Mouse (Mus musculus) ovary, postnatal 36 days (tissue): ENCODE results near the gene Clec18a.
"Not testable (repeated sequence)": the region's sequence is repeated elsewhere in the genome, so short reads cannot be mapped to it uniquely, and the experiment has no call there.

Source experiments
- DNase-seq: peaks from one replicate; pipeline ENCODE4 v3.0.0; 2022; ENCODE audit warnings: low spot score, mixed read lengths

Gene Clec18a

DNA sequence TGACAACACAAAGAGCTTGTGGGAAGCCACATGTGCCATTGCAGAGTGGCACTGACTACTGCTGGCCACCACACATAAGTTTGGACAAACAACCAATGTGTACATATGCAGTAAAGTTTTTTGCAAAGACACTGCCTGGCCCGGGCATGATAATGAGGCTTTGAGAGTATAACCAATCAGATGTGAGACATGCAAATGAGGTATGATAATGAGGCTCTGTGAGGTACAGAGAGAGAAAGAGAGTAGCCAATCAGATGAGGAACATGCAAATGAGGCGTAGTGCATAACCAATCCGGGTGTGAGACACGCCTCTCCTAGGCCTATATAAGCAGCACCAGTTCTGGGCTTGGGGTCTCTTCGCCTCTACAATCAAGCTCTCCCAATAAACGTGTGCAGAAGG, at the start of gene Clec18a:
Gene Clec18a, minus strand, starts transcription at position 101 of the 400 bp plus-strand sequence.
- DNase-seq: not testable (repeated sequence)

DNA sequence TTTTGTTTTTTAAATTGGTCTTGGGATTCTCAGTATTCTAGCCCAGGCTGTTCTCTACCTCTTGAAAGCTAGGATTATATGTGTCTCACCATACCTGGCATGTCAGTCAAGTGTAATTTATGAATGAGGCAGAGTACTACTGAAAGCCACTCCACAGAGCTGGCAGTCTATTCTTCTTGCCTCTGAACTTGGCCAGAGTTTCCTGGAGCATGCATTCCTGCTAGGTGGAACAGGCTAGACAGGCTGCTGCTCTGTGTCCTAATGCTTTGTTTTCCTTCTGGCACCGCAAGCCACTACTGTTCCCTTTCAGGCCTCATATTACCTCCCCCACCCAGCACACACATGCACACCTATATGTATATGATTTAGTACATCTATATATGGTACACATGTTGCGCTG, 38.5 kb upstream of the Clec18a start:
- DNase-seq: no peak

DNA sequence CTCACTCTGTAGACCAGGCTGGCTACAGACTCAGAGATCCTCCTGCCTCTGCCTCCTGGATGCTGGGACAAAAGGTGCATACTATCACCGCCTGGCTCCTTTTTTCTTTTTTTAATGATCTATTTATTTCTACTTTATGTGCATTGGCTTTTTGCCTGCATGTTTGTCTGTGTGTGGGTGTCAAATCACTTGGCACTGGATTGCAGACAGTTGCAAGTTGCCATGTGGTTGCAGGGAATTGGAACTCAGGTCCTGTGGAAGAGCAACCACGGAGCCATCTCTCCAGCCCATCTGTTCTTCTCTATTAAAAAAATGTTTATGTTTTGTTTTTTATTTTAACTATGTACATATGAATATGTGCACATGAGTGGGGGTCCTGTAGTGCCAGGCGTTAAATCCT, 27.3 kb upstream of the Clec18a start:
- no peak for DNase-seq

DNA sequence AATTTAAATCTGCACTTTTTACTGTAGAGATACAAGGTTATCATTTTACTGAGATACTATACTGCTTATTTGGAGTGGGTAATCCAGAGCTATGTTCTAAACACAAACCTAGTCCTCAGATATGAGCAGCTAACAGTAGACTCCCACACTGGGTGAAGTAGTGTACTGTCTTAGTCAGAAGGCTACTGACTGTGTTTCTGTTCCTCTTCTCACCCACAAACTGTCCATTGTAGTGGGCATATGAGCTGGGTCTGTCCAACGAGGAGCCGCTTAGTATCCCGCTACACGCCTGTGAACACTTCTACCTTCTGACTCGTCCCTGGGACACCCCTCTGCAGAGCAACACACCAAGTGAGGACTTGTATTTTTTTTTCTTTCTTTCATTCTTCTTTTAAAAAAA, 22.7 kb upstream of the Clec18a start:
- no peak for DNase-seq

DNA sequence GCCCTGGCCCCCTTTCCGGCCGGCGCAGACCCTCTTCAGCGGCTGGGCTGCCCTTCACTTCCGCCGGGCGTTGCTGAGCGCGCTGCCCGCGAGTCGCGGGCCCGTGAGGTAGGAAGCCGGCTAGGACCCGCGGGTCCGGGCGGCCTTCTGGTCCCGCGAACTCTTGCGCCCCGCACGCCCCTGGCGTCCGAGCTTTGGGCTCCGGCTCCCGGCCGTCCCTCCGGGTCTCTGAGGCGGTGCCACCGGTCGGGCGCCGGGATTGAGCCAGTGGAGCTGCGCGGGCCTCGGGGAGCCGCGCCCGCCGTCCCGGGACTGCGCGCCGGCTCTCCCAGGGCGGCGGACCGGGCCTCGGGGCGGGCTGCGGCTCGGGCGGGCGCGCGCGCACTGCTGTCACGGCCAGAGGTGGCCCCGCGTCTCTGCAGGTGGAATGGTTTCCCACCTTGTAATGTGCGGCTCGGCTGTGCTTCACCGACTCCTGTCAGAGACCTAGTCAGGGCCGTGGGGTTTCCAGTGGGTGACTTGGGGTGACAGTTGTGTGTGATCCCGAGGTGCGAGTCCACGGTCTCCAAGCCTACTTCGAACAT, 2.6 kb upstream of the Clec18a start:
- not testable (repeated sequence) for DNase-seq

DNA sequence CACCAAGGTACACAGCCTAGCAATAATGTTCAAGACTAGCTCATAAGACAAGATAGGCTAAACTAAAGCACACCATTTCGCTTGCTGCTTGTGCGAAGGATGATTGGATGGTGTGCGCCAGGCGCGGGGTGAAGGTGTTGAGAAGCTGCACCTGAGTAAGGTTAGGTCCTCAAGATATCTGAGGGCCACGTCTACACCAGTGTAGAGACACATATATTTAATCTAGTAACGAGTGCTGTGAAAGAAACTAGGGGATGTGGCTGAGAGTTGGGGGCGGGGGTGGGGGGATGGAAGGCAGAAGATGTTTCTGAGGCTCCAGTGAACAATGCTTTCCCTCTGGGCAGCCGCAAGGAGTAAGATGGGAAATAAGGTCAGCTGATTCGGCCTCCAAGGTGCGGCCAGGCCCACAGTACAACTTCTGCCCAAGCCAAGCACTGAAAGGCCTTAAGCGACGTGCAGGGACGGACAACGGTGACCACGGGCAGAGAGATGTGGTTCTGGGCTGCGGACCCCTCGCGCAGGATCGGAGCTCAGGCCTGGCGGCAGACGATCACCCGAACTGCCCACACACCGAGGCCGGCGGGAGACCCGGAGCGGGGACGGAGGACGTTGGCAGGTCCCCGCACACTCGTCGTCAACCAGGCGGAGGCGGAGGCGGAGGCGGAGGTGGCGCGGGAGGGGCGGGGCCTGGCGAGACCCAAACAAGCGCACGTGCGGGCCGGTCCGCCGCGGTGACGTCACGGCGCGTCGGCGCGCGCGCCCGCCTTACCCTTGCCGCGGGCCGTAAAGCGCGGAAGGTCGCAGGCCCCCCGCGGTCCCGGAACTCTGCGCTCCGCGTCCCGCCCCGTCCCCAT, 1.9 kb upstream of the Clec18a start, which contains the start of gene Pdpr:
Gene Pdpr, plus strand, starts transcription at position 766 of the 854 bp plus-strand sequence.
- peak; percentile 93 for DNase-seq

DNA sequence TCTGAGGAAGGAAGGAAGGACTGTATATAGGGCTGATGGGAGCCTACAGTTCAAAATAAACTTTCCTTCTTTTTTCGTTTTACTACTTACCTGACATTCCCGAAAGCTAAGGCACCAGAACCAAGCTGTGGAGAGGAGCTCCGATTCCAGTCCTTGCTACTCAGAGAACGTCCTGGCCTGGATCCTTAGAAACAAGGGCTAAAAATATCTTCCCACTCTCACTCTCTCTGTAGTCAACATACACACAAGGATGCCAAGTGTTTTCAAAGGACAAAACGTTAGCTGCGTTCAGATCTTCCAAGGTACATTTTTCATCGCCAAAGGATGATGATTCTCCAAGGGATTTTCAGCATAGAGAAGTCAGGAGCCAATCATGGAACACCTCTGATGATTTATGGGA, 520 bp downstream of the Clec18a start:
- DNase-seq: no peak

DNA sequence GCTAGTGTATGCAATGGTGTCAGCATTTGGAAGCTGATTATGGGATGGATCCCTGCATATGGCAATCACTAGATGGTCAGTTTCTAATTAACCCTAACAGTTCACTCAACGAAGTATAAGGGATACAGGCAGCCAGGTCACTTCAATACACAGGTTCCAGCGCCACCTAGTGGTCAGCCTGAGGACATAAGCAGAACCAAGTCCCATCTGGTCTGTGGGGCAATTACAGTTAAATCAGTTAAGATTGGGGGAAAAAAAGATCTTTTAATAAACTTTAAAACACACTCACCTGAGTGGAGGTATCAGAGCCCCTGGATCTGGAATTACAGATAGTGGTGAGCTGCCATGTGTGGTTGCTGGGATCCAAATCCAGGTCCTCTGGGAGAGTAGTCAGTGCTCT, 2.1 kb downstream of the Clec18a start:
- DNase-seq: peak; percentile 65

DNA sequence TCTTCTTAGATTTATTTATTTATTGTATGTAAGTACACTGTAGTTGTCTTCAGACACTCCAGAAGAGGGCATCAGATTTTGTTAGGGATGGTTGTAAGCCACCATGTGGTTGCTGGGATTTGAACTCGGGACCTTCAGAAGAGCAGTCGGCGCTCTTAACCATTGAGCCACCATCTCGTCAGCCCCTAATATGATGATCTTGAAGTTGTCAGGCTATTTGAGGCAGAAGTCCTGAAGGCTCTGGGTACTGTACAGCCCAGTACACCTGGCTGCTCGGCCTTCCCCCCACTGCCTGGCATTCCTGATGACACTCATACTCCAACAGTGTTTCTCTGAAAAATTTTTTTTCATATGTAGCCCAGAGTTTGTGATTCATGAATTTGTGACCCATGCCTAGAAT, 8.3 kb downstream of the Clec18a start:
- not testable (repeated sequence) for DNase-seq

DNA sequence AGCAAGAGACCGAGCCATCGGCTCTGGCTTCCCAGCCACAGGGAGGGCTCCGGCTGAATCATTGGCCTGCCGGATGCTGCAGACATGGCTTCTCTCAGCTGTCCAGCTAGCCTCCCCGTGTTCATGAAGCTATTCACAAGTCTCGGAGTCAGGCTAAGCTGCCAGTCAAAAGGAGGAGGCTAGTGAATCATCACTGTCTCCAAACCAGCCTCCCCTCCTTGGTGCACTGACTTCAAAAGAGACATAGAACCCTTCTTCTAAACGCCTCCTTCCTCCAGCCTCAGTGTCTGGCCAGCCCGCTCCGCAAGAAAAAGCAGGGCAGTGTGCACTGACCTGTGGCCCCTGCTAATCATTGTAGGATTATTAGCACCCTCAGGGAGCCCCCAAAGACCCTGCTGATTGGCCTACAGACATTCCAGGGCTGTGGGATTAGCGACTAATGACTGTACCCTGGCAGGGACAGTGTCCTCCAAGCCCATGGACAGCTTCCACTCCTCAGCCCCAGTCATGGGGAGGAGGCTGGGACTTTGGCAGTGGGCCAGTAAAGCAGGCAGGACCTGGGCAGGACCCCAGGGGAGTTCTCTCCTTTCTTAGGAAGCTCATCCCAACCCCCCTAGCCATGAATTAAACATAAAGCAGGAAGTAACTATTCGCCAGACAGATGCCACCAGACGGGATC, 10.5 kb downstream of the Clec18a start:
- no peak for DNase-seq

DNA sequence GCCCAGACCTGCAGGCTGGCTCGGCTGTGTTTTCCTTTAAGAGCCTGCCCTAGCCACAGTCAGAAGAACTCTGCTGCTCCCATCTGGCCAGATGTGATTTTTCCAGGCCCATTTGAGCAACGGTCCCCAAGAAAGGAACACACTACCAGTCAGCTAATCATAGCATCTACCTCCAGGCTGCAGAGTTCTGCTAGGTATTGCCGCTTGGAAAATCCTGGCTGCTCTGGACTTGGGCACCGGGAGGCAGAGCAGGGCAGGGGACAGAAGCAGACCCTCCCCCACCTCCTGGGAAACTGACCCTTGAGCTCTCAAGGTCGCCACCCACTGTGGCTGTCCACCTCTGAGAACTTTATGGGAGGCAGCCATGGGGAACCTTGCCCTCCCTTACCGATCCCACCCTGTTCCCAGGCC, 12.4 kb downstream of the Clec18a start:
- no peak for DNase-seq

DNA sequence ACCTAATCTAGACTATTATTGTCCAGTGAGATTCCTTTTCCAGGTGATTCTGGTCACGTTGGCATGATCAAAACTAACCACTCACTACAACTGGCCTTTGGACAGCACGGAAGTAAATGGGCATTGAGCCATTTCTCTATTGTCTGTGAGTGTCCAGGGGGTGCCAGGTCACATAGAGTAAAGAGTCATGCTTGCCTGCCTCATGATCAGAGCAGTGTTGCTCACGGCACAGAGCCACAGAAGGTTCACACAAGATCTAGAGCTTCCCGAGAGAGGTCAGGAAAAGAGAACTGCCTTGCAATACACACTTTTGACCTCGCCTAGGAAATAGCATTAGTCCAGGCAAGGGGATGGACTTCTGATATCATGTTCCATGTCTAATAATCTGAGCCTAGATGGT, 12.8 kb downstream of the Clec18a start:
- DNase-seq: no peak

DNA sequence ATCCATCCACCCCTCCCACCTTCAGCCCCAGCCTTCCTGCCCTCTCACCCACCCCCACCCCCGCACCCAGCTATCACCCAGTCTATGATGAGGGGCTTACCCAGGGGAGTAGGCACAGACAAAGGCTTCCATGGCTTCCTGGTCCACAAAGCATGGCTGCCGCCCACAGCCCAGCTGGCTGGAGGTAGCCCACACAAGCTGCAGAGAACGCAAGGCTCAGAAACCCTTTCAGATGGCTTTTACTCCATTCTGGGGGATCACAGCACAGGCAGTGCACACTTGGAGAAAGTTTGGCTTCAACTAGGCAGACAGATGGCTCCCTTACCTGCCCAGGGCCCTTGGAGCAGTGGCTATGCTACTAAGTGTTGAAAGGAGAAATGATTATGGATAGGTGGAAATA, 16.3 kb downstream of the Clec18a start:
- DNase-seq: no peak

DNA sequence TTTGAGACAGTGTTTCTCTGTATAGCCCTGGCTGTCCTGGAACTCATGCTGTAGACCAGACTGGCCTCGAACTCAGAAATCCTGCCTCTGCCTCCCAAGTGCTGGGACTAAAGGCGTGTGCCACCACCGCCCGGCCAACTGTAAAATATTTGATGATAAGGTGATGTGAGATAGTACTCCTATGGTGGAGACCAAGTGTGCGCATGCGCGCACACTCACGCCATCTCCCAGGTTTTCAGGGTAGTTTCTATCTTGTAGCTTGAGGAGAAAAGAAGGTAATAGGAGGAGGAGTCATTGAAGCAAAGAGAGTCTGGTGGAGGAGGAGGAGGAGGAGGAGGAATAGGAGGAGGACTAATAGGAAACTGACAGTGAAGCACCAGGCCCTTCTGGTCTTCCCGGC, 23.6 kb downstream of the Clec18a start:
- DNase-seq: not testable (repeated sequence)

DNA sequence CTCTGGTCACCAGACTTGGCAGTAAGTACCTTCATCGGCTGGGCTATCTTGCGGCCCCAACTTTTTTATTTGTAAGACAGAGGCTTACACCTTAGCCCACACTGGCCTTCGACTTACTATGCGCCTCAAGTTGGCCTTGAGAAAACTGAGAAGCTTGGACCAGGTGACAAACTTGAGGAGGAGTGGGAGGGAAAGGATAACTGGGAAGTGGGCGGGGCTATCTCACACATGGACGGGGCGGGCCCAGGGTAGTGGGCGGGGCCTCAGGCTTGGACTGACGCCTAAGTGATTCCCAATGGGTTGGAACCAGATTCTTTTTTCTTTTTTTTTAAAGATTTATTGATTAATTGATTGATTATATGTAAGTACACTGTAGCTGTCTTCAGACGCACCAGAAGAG, 24.8 kb downstream of the Clec18a start:
- no peak for DNase-seq

DNA sequence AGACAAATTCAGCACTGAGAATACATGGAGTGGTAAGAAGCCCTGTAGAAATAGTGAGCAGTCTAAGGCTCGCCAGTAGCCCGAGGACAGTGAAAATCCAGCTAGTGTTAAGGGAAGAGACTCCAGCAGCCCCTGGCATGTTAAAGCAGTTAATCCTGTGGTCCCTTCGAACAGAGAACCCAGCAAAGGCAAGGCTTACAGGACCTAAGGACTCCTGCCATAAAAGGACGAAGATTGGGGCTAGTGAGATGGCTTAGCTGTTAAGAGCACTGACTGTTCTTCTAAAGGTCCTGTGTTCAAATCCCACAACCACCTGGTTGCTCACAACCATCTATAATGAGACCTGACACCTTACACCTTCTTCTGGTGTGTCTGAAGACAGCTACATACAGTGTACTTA, 25.9 kb downstream of the Clec18a start:
- DNase-seq: no peak

DNA sequence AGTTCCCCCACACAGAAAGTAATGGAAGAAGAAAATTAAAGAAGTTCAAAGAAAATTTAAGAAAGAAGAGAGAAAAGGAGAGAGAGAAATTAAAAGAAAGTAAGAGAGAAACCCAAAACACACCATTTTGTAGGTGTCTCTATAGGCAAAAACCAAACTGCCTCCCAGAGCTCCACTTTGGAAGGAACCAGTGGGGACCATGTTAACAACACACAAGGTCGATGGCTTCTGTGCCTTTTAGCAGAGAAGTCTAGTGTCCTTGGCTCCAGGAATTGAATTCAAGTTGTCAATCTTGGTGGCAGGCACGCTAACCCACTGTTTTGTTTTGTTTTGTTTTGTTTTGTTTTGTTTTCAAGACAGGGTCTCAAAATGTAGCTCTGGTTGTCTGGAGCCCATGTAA, 29.3 kb downstream of the Clec18a start:
- DNase-seq: no peak

DNA sequence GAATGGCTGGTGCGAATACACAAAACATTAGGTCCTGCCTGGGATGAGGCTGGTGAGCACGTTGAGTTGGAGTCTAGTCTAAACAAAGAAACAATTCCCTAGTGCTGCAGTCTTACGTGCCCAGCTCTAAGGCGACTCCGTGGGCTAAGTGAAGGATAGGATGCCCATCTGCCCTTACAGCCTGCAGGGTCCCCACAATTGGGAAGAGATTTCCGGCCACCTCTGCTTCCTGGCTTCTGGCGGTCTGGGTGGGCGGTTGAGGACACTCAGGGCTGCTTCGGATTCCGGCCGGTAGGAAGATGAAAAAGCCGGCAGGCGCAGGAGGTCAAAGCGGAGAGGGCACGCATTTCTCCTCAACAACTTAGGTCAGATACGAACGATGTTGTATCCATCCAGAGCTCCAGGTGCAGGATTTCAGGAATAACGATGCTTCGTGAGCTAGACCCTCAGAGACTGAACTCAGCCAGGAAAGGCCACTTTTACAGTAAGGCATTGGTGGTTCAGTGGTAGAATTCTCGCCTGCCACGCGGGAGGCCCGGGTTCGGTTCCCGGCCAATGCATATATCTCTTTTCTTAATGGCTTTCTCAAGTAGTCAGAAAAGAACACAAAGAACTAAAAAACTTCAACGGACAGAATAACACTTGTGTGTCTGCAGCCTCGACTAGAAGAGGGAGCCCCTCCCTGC, 30.0 kb downstream of the Clec18a start:
- DNase-seq: peak; percentile 84

DNA sequence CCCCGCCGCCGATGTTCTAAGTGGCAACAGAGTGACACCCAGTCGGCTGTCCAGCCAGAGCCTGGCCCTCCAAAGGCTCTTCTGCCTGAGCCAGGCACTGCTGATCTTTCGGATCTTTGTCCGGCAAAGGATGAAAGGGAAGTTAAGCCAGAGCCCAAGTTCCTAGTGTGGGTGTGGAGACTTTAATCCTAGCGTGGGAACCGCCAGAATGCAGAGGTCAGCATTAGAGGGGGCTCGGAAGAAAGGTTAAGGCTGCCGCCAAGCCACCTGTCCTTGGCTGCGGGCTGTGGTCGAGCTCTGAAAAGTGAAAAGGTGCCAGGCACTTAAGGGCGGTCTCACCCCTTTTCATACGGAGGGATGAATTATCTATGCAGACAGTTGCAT, 30.5 kb downstream of the Clec18a start:
- no peak for DNase-seq

DNA sequence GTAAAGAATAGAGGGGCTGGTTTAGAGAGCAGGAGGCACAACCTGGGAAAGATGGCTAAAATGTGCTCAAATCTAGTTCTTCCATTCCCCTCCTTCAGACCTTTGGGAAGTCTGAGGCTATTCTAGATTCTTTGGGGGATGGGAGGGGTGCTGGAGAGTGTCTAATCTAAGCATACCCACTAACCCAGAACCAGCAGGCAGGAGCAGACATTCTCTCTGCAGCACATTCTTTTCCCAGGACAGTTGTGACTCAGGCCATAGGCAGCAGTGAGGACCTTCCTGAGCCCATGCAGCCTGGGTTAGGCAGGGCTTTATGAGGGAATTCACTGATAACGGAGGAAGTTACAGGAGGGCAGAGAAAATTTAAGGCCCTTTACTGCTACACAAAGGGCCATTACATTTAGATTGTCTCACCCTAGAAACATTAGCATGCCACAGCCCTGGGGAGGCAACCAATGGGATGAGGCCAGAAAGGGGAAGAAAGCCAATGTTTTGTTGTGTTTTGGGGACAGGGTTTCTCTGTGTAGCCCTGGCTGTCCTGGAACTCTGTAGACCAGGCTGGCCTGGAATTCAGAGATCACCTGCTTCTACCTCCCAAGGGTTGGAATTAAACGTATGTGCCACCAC, 33.2 kb downstream of the Clec18a start:
- no peak for DNase-seq

DNA sequence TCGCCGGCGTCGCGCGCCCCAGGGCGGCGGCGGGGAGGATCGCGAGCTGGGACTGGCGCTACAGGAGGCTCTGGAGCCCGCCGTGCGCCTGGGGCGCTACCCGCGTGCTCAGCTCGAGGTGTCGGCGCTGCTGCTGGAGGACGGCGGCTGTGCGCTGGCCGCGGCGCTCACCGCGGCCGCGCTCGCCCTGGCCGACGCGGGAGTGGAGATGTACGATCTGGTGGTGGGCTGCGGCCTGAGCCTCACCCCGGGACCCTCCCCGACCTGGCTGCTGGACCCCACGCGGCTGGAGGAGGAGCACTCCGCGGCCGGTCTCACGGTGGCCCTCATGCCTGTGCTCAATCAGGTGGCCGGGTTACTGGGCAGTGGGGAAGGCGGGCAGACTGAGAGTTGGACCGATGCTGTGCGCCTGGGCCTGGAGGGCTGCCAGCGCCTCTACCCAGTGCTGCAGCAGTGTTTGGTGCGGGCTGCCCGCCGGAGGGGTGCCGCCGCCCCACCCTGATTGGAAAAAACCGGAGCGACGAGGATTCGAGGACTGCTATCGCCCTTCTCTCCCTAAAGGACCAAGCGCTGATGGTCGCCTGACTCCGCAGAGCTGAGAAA, 35.4 kb downstream of the Clec18a start:
- DNase-seq: peak; percentile 53
